Mouse (Mus musculus) T-helper 17 cell (primary cell): Measurements from ENCODE around the gene Galnt16.

Source experiments
- in situ Hi-C, 2 experiments: fragments of 300-600 bp; cut with MboI, MseI; formaldehyde crosslinking; loops; 1 replicate in 1 of 2; 2 replicates in 1 of 2; pipeline ENCODE4 v1.15.1; 2025; ENCODE audit warnings: high pct_unique_total_duplicates in 2 of 2

The Galnt16 gene

DNA sequence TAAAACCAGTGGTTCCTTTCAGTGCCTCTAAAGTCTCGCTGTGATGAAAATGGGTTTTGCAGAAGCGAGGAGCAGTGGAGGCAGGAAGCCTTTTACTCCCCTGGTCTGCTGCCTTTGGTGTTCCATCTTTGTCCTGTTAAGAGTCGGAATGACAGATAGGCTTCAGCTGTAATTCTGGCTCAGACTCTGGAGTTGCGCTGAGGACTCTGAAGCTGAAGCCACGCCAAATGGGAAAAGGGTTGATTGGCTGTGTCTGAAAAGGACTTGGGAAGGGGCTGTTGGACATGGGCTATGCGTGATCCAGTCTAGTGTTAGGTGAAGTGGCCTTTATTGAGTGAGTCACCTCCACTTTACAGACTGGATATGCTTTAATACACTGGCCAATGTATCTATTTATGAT is 12.6 kb downstream of the Galnt16 start:
- in situ Hi-C loops: no loop called here

DNA sequence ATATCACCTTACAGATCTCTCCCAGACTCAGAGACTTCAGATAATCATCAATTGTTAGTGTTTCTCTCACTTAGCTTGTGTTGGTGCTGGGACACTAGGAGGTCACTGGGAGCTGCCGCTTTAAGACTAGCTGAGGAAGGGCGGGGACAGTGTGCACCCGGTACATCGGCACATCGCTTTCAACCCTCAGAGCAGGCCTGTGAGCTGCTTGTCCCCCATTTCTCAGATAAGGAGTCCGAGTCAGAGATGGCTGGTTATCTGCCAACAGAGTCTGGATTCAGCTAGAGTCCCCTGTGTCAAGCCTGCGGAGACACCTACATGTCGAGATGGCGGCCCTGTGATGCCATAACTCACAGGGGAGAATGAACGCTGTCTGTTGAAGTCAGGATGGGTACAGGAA is 13.5 kb downstream of the Galnt16 start:
- in situ Hi-C loops: no loop called here

DNA sequence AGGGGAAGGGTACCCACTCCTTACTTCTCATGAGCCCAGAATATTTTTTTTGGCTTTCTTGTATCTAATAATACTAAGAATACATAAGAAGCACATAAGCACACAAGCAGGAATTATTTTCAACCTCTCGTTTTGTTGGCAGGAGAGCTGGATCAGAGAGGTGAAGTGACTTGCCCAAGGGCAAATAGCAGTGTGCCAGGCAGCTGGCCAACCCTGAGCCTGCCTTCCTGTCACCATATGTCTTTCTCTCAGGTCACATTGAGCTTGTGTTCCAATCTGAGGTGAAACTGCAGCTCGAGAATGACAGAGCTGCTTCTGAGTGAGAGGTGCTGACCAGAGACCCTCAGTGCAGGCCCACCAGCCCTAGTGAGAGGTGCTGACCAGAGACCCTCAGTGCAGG is 15.8 kb downstream of the Galnt16 start:
- in situ Hi-C loops: no loop called here

DNA sequence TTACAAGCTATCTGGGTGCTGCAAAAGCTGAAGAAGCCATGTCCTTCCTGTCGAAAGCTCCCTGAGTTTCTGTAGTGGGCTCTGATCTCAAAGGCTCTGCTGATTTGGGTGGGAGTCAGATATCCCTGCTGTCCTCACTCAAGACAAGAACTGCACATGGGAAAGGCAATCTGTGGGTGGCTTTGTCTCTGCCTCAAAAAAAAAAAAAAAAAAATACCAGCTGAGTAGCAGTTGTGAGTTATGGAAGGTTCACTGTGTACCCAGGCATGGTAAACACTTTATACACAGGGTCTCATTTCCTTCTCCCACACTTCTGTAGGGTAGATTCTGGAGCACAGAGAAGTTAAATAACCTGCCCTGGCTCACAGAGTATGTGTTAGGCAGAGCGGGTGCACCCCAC is 19.2 kb downstream of the Galnt16 start:
- in situ Hi-C loops: no loop called here

DNA sequence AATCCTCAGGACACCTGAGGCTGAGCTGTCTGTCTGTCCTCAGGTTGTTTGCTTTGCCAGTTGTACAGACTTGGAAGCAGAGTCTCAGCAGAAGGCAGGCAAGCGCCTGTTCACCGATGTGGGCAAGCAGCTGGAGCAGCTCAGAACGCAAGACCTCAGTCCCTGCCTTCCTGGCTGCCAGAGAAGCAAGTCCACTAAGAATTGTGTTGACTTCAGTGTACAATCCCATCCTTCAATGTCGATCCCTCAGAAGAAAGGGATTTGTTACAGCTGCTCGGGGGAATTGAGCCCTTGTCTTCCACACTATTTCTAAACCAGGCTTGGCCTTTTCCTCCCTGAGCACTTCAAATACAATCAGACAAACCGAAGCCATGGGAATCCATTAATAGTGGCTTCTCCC is 20.2 kb downstream of the Galnt16 start:
- in situ Hi-C loops: no loop called here

DNA sequence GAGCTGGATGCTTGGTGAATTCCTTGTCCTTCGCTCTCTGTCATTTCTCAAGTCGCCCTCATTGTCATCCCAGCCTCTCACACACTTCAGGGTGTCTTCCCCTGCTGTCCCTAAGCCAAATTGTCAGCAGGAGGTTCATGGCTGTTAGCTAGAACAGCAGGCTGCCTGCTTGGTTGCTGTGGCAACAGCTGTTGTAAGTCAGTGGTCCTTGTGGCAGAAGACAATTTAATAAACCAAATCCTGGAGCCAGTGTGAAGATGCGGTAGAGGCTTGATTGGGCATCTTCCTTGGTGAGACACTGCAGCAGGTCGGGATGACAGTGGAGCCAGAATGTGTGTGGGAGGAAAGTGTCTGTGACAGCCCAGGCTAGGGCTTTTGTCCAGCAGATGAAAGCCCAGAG is 27.2 kb downstream of the Galnt16 start:
- in situ Hi-C loops: loop anchor here in 1 of 2 experiments (10.0 kb wide), 1 partner anchor 361 kb away; no protein-coding TSS in a partner anchor

DNA sequence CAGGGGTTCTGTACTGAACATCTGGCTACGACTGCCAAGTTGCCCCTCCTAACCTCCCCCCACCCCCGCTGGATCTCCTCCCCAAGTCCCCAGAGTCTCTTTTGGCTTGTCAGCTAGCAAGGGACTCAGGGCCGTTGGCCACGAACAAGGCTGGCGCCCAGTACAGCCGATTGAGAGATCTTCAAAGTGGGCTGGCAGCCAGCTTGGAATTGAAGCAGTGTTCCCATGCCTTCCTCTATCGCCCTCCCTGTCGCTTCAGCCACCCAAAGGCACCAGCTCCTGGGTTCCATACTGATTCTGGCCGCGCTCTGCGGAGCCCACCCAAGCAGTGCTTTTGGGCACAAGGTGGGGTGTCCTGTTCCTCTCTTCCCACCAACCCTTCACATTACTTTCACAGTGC is 31.6 kb downstream of the Galnt16 start:
- in situ Hi-C loops: loop anchor here in 1 of 2 experiments (10.0 kb wide), 1 partner anchor 365 kb away; no protein-coding TSS in a partner anchor

DNA sequence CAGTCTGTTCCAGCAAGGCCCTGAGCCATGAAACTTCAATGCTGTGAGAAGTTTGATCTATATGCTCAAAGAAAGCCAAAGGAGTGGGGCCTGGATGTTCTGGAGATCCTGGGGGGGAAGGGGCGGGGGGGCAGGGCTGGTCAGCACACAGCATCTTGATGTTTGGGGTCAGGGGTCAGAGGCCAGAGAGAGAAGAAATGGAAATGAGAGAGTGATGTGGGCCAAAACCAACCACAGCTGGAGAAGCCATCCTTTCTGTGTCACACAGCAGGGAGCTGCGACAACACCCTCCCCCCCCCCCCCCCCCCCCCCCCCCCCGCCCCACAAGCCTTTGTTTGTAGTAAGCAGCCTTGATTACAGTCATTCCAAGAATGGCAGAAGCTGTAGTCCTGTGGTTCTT is 35.1 kb downstream of the Galnt16 start:
- in situ Hi-C loops: no loop called here

DNA sequence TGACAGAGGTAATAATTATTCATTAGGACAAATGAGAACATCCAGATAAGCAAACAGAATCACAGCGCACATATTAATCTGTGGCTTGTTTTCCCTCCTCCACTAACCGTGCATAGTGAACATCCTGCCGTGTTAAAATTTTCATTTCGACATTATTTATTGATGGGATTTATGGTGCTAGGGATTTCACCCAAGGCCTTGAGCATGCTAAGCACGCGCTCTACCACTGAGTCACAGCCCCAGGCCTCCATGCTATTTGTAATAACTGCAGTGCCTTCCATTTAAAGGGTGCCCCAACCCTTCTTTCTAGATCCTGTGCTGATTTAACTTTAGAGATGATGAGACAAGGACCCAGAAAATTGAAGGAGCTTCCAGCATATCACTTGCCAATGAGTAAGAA is 36.2 kb downstream of the Galnt16 start:
- in situ Hi-C loops: no loop called here

DNA sequence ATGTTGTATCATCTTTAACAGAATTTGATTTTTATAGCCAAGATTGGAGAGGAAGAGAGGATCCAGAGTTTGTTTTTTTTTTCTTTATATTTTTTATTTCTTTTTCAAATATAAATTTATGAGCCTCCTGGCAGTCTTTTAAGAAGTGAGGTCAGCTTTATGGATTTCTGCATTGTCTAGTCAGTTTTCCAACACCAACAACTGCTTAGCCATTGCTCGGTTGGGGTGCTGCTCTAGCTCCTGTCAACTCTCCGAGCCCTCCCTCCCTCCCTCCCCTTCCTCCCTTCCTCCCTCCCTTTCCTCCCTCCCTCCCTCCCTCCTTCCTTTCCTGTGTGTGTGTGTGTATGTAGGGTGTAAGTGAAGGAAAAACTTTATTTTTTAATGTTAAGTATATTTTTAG is 43.8 kb downstream of the Galnt16 start:
- in situ Hi-C loops: no loop called here

DNA sequence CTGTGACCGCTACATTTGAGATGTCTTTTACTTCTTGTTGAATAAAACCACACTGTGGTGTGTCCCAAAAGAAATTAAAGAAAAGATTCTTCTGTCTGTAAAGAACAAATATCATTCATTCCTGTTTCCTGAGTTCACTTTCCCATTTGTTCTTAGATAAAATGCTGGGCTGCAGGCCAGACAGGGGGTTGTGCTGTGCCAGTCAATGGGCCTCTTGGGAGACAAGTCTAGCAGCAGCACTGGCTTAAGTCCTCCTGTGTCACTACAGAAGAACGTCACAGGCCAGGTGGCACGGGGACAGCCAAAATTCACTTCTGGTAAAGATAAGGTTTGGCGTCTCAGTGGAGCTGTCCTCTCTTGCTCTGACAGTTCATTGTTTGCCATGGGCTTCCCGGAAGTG is 44.7 kb downstream of the Galnt16 start:
- in situ Hi-C loops: no loop called here

DNA sequence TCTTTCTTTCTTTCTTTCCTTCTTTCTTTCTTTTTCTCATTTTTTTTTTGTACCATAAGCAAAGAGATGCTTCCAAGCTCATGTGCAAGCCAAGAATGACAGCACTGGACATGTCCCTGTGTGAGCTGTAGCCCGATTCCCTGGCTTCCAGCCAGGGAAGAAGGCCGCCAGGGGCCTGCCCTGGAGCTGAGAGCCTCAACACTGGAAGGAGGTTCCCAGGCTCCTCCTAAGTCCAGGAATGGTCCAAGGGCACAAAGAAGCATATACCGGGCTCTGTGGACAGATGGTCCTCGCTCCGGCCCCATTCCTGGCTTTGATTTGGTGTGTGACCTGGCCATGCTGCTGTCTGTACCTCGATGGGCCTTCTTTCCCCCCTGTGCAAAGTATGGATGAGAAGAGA is 46.9 kb downstream of the Galnt16 start:
- in situ Hi-C loops: no loop called here

DNA sequence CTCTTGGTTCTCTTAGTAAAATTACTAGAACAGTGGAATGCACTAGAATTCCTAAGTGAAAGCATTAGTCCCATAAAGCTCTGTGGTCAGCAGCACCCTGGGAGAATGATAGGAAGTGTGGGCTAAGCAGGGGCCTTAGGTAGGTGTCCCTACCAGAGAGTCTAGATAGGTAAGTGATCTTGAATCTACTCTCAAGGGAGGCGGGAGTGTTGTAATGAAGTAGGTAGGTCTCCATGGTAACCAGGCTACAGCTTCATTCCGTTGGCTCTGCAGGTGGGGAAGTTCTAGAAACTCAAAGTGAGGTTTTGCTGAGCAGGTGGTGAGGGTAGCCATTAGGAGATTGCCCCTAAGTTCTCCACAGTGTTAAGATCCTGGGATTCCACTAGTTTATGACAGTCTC is 47.7 kb downstream of the Galnt16 start:
- in situ Hi-C loops: no loop called here

DNA sequence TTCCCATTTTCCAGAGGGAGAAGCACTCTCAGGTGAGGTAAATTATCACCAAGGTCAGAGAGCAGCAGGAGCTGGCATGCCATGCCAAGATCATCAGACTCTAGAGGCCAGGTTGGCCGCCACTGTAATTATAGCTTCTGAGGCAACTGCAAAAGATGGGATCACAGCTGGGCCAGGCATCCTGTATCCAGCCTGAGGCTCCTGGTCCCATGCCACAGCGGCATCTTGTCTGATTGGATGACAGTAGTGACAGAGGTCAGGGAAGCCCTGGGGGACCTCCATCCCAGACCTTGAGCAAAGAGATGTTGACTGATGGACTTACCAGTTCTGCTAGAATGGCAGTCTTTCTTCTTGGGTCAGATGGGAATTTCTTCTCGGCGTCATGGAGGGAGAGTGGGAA is 48.4 kb downstream of the Galnt16 start:
- in situ Hi-C loops: no loop called here

DNA sequence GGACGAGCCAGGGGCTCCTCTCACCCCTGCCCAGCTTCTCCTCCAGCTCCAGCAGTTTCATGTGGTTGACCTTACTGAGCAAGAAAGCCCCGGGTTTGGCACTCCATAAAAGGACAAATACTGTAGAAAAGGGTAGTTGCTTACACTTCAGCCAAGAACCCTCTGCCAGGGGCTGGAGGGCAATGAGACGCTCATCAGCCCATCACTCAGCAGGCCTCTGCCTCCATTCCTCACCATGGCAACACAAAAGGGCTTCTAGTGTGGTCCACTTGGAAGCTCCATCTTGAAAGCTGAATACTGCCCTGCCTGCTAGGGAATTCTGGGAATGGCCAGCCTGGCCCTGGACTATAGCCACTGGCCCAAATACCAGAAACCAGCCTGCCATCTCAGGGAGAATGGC is 49.3 kb downstream of the Galnt16 start:
- in situ Hi-C loops: no loop called here

DNA sequence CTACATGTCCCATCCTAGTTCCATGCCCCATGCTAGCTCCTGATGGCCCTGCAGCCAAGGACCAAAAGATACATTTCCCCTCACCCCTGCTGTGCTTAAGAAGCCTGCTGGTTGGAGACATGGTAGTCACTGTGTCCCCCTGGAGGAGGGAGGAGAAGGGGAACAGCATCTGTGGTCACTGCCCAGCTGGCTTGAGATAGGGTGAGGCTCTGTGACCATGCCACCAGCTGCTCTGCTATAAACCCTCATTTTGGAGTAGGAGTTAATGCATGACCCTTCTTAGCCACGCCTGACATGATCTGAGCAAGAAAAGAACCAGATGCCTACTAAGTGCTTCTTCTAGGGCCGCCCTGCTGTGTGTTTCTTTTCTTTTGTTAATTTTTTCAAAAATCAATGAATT is 51.5 kb downstream of the Galnt16 start:
- in situ Hi-C loops: no loop called here

DNA sequence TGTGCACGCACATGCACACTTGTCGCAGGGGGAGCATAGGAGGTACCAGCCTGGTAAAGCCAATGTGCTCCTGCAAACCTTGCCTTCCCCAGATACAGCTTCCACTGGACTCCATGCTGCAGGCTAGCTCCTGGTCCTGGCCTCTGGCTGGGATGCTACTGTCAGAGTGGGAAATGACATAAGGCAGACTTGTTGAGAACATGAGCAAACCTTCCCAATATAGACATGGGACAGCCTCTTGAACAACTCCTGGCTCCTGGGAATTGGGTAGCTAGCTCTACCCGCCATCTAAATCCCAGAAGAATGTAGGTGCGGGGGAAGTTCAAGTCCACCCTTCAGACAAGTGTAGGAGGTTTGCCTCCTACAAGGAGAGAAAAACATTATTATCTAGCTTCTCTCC is 56.2 kb downstream of the Galnt16 start:
- in situ Hi-C loops: no loop called here

DNA sequence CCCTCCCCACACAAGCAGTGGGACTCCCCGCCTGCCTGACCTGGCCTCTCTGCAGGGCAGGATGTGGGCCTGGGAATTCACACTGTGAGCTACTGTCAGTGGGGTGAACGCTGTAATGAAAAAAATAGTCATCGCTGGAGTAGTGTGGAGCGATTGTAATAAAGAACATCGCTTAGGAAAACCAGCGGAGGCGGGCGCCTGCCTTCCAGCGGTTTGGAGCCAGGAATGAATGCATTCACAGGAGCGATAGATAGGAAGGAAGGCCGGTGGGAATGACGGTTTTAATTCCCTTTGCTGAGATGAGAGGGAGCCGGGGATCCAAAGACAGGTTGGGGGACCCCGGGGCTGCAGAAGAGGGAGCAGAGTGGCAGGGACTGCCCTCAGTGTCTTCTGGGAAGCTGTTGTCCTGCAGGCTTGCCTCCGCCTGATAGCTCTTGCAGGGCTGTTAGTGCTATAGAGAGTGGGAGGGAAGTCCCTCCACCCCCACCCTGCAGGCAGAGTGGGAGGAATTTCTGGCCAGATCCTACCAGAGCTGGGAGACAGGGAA is 56.8 kb downstream of the Galnt16 start:
- in situ Hi-C loops: no loop called here

DNA sequence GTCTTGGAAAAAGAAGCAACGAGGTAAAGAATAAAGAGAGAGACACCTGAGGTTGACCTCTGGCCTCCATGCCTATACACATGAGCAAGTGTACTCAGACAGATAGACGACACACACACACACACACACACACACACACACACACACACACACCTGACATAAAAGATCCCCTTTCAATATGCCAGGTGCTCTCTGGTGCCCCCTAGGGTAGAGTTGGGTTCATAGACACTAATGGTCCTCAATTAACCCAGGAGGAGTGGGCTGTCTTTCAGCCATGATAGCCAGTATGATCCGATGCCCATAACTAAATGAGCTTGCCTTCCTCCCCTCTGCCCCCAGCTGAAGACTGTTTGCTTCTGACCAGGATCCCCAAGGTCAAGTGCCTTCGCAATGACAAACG is 59.0 kb downstream of the Galnt16 start:
- in situ Hi-C loops: no loop called here

DNA sequence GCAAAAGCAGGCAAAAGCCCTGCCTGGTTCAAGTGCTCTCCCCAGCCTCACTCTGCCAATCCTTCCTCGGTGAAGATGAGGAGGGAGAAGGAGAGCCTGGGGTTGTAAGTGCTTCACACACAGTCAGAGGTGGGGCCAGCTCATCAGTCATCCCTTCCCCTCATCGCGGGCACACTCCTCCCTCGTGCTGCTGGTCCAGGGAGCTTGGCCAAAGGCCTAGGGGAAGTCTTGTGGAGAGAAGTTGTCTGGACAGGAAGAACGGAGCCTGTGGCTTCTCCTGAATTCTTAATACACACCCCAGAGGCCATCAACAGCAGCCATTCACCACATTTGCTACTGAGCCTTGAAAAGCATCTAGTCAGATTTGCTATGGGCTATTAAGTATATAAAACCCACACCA is 63.3 kb downstream of the Galnt16 start:
- in situ Hi-C loops: no loop called here

DNA sequence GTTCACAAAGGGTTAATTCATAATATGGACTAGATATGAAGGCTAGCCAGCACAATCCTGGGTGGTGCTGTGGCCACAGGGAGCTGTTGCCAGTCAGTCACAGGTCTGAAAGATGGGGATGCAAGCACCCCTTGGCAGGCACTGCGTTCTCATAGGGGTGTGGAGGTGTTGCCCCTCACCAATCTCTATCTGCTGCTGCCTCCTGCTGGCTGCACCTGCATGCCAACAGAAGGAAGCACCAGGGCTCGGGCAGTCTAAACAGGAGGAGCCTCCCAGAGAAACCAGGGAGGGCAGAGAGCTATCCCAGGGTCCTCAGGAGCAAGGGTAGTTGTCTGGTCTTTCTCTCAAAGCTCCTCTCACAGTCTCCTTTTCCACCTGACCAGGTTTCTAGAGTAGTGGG is 66.9 kb downstream of the Galnt16 start:
- in situ Hi-C loops: no loop called here

DNA sequence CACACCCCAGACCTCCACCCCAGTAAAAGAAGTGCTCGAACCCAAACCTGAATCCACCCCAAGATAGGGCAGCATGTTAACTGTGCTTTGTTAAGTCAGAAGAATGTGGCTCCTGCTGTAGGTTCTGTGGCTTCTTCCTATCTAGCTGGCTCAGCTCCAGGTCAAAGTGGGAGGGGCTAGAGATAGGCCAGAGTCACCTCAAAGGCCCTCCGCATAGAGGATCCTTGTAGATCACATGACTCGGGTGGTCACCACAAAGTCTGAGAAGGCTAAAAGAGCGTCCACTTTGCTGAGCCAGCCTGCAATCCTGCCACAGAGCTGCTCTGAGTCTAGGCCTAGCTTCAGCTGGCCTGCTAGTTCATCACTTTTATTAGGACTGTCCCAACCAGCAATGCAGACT is 76.1 kb downstream of the Galnt16 start:
- in situ Hi-C loops: no loop called here

DNA sequence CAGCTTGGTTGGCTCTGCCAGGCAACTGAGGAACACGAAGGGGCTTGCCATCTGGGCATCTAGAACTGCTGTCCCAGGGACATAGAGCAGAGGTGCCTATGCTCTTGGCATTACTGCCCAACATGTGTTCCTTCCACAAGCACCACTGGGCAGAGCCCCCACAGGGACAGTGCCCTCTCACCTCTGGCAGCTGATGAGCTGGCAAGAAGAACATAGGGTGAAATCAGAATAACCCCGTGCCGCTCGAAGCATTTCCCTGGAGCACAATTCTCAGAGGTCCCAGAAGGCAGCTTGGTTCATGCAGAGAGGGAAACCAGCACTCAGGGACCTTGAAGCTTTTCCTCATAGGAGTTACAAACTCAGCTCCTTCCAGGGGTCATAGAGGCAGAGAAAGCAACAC is 76.7 kb downstream of the Galnt16 start:
- in situ Hi-C loops: no loop called here

DNA sequence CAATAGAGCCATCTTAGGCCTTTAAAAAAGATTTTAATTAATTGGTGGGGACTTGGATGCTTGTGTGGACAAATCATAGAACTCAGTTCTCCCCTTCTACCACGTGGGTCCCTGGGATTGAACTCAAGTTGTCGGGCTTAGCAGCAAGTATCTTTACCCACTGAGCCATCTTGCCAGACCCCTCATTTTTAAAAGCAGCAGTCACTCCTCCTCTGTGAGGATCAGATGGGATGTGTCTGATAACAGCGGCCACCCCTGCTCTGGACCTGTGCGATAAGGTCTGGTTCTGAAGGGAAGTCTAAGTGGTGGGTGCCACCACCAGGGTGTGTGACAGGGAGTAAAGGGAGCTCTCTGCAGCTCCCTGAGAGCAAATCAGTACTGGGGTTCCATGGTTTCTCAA is 77.5 kb downstream of the Galnt16 start:
- in situ Hi-C loops: no loop called here
